Mouse (Mus musculus) common myeloid progenitor, adult 5-6 weeks (primary cell): ENCODE measurements around the gene Dclk1. TPM values are rescaled to one million over a fixed set of nuclear protein-coding genes. Genes with fewer than 3 reads are reported as not detected.
A peak's percentile ranks its signal among the peaks of the same experiment; 100 is the strongest.

Source experiments
- ATAC-seq: replicated peaks from 2 replicates; pipeline ENCODE4 v1.8.0; 2016; ENCODE audit warnings: low read depth, mild to moderate bottlenecking, moderate TSS enrichment, inconsistent platforms; ENCODE audit not compliant: poor library complexity, severe bottlenecking
- total RNA-seq: library from RNA; stranded (forward); fragments of 200-1000, 187-1606 nt; gene quantifications from 2 replicates; pipeline ENCODE4 v1.2.3, GENCODE M21; 2017

The Dclk1 gene
- total RNA-seq, 1 experiment from 2014 or later, result not detected

DNA sequence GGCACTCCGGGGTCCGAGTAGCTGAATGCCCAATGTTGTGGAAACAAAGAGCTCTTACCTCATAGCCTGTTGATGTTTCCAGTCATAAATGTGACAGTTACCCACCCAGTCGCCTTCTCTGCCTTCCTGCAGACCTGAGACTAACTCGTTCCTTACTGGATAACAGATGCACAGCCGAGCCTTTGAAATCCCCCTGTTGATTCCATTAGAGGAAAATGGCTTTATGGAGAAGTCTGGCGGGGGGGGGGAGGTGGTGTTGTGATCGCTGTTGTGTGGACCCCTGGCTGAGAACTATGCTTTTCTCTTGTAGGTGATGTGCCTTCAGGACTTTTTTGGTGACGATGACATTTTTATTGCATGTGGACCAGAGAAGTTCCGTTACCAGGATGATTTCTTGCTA is 138.3 kb downstream of the Dclk1 start:
- ATAC-seq, result no peak

DNA sequence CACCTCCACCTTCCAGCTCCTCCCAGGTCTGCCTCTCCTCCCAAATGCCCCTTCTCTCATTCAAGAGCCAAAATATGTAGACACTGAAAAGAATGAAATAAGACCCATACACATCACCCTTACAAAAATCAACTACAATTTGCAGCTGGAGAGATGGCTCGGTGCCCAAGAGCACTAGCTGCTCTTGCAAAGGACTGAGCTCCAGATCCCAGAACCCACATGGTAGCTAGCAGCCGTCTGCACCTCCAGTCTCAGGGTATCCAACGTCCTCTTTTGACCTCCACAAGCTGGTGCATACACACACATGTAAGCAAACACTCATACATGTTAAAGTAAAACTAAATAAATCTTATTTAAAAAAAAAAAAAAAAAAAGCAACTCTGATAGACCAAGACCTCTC is 150.4 kb downstream of the Dclk1 start:
- no peak for ATAC-seq

DNA sequence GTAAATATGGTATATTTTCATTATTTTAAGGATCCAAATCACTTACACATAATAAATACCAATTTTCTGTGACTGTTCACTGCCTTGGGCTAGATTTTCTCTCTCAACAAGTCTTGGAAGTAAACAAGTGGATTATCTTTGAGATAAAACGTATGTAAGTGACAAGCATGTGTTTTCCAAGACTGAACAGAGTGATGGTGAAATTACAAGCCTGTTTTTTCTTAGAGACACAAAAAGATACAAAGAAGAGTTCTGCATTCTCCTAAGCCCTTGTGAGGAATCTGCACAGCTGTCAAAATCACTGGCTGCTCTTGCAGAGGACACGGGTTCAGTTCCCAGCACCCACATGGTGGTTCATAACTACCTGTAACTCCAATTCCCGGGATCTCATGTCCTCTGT is 151.4 kb downstream of the Dclk1 start:
- ATAC-seq, result no peak

DNA sequence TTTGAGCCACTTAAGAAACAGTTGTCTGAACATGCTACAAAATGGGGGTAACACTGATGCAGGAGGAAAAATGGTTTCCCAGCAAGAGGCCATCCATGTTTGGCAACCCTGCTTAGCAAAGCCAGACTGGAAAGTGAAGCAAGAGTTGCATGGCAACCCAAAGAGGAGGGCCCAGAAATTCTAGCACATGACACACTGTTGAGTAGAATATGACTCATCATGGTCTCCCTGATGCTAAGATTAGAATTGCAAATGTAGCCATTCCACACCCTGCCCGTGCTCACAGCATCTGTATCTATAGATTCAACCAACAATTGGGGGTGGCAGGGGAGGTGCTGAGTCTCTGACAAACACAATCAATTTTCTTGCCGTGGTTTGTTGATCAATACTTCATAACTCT is 154.6 kb downstream of the Dclk1 start:
- ATAC-seq, result no peak

DNA sequence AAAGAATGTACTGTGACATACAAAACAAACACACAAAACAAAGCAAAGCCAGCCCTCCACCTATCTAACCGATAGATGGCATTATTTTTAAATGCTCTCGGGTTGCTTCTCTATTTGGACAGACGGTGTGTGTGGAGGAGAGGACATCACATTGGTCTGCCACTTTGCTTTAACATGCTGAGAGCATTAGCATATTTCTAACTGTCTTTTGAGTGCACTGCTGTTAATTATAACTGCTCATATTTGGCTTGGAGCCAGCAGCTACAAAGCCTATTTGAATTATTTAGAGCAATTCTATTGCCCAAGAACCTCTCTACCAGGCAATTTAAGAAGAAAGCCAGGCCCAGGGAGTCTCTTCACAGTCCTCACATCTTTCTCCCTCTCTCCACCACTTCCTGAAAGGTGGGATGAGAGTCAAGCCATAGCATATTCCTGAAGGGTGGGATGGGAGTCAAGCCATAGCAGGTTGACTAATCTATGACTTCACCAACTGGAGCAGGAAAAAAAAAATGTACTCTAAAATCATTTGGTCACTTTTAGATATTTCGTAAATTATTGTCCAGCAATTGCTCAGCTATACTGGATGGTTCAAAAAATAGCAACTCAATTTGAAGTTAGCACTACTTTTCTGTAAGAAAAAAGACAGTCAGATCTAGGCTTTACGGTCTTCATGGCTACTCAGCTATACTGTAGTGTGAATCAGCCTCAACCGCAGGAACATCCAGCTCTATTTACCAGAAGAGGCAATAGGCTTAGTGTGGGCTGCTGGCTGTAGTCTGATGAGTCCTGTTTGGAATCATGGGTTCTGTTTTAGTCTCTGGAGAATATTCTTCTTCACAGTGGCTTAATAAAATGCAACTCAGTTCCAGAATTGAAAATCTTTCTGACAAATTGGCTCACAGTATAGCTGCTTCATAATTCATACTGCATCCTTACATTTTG is 155.9 kb downstream of the Dclk1 start:
- ATAC-seq, result no peak

DNA sequence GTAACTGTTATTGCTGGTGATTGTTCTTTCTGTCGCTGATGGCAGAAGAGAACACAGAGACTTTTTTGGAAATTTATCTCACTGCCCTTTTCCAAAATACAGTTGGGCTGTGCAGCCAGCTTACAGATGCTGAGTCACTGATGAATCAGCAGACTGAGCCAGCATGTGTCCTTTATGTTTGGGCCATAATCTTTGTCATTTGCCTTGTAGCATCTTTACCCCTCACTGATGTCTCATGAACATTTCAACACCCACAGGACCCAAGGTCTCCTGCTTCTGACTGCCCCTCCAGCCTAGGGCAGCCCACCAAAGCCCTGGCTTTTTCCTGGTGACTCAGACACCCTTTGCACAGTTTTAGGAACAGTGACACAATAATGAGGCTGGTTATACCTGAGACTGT is 159.1 kb downstream of the Dclk1 start:
- ATAC-seq, result no peak

DNA sequence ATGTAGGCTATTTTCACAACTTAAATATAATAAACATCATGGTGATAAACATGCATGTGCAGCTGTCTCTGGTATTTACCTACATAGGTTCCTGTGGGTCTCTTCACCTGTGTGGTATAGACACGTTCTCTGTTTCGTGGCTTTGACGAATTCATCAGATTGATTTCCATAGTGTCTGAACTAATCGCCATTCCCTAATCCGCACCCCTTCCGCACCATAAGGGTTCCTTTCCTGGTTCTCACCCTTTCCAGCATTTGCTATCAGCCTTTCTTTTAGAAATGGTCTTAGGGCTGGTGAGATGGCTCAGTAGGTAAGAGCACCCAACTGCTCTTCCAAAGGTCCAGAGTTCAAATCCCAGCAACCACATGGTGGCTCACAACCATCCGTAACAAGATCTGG is 162.6 kb downstream of the Dclk1 start:
- ATAC-seq, result no peak

DNA sequence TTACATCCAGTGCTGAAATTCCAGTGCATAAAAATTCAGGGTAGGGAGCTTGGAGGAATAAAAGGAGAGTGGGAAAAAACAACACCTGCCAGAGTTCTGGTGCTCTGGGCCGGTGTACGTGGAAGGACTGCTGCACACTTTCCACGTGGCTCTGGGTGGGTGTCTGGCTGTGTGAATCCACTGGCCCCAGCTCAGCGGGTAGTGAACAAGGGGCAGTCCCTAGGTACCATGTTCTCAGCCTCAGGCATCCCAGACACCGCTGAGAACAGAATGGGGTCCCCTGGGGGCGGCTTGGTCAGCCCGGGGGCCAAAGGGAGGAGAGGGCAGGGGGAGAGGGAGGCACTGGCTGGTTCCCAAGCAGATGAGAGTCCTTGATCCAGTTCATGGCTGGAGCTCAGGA is 164.5 kb downstream of the Dclk1 start:
- ATAC-seq, result no peak

DNA sequence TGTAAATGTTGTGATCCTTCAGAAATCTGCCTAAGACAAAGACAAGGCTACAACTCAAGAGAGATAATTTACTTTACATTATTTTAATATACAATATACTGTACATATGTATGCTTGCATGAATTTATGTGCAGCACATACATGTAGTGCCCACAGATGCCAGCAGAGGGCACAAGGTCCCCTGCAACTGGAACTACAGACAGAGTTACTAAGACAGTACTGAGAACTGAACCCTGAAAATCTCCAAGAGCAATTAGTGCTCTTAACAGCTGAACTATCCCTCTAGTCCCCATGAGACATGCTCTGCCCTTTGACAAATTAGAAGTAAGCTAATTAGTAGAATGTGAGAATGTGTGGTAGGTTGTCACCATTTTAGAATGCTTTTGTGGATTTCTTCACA is 169.4 kb downstream of the Dclk1 start:
- no peak for ATAC-seq

DNA sequence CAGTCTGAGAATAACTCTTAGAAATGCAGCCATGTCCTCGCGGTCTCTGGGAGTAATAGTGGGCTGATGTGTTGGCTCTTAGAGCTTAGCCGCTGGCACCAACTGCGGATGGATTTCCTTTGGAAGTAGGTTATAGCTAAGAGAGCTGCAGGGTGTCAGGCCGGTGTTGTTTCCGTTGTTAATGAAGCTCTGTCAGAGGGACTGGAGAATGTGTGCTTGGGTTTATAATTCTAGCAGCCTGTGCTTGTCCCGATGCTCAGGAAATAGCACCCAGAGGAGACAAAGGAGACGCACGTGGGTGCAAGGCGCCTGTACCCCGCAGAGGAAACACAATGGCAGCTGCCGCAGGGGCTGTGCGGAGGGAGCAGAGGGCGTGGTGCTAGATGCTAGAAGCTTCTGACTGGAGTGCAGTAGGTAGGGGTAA is 173.4 kb downstream of the Dclk1 start:
- ATAC-seq, result no peak

DNA sequence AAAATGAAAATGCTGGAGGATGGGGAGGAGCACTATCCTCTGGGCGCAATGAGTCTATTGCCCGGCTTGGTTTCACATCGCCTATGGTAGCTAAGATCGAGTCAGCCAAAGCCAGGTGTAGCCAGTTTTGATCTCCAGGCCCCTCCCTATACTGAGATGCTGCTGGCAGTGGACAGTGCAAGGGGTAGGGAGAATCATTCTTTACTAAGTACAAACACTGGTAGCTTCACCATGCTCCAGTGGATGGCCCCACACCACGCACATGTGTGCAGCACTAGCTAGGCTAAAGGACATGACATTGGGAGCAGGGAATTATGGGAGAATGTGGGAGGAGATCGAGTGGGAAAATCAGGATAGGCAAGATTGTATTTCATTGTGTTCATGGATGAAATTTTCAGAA is 176.7 kb downstream of the Dclk1 start:
- ATAC-seq, result no peak

DNA sequence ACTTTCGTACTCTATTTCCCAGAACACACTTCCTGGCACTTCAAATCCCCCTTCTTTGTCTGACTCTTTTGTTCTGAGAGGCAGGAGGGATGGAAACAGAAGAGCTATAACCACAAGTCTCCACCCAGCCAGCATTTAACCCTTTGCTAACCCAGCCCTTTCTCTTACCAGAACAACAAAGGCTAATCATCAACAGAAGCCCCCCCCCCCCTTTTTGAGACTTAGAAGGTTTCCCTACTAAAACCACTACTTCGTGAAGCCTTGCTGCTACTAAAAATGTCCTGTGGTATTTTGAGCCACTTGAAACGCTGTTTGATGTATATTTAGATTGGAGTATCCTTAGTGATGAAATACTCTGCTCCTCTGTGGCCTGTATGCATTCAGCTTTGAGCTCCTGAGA is 177.2 kb downstream of the Dclk1 start:
- no peak for ATAC-seq

DNA sequence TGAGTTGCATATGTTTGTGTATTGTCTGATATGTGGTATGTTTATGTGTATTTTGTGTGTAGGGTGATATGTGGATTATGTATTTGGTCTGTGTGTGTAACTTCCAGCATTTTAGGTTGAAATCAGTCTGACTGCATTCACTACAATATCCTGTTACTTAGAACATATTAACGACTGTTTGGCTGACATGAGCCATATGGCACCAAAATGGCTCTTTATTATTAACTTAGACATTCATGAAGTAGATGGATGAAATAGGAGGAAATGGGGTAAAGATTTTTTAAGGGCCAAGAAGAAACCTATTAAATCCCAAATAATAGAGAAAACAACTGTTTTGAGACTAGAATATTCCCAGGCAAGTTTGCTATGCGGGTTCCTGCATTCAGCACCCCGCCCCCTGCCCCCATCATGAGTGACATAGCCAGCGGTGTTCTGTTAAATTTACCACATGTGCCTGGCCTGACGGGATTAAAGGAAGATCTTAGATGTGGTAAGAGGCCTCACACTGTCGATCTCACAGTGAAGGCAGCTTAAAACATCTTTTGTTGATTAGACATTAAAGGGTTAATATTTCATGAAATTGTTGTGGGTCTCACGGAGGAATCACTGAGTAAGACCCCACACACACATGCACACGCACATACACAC is 178.4 kb downstream of the Dclk1 start:
- ATAC-seq, result no peak

DNA sequence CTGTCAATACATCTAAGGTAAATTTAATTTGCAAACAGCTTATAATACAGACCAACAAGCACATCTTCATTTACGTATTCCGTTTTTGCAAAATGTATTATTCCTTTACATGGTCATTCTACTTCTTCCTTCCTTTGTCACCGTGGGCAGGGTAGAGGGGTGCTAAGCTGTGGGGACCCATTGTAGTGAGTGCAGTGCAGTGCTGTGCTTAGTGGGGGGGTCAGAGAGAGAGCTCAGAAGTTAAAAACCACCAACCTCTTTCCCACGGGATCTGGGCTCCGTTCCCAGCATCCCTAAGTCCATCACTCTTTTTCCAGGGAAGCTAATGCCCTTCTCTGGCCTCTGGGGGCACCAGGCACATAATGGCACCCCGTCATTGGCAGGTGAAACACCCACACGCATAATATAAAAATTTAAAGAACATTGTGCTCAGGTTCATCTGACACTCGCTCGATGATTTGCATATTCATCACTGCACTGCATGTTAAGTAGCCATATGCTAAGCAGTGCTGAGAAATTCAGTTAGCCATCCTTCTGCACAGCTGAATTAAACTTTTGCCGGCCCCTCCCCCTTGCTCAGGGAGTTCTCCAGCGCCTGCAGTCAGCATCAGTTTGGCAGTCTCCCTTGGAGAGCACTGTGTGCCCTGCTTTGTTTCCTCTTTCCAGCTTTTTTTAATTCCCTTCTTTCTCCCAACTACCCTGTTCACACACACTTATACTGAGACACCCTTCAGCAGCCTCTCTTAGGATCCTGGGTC is 181.7 kb downstream of the Dclk1 start:
- ATAC-seq, result no peak

DNA sequence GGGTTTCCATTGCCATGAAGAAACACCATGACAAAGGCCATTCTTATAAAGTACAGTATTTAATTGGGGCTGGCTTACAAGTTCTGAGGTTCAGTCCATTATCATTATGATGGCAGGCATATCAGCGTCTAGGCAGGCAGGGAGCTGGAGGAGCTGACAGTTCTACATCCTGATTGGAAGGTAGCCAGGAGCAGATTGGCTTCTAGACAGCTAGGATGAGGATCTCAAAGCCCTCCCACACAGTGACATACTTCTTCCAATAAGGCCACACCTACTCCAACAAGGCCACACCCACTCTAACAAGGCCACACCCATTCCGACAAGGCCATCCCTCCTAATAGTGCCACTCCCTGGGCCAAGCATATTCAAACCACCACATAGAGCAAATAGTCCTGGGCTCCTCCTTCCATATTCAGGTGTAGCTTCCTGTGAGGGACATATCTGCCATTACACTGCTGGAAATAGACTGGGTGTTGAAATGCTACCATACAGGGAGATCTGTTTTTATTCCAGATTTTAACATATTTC is 187.9 kb downstream of the Dclk1 start:
- ATAC-seq, result no peak

DNA sequence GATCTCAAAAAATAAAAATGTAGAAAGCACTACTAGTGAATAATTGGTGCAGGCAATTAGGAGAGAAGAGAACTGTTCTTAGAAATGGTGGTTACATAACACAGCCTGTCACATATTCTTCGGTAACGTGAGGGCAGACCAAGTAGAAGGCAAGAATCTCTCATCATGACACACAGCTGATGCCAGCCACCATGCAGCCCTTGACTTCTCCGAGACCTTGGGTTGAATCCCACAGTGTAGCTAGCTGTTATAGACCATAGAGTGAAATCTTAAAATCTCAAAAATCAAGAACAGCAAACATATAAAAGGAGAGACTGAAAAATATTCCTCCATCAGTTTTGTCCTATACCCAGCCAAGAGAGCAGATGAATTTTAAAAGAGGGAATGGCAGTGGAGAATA is 189.1 kb downstream of the Dclk1 start:
- no peak for ATAC-seq

DNA sequence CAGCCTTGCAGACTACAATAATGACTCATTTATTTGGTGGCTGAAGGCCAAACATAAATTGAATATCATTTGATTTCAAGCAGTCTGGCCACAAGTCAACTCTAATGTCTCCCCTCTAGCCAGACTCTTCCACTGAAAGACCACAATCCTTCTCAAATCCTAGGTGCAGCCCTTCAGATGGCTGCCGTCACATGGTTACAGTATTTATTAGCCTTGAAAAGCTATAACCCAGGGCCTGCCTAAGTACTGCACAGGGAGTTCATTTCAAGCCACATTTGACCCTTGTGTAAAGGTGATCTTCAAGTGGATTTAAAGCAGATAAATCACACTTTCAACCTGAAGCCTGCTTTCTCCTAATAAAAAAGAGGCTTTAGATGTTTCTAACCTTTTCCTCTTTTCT is 192.1 kb downstream of the Dclk1 start:
- ATAC-seq, result no peak

DNA sequence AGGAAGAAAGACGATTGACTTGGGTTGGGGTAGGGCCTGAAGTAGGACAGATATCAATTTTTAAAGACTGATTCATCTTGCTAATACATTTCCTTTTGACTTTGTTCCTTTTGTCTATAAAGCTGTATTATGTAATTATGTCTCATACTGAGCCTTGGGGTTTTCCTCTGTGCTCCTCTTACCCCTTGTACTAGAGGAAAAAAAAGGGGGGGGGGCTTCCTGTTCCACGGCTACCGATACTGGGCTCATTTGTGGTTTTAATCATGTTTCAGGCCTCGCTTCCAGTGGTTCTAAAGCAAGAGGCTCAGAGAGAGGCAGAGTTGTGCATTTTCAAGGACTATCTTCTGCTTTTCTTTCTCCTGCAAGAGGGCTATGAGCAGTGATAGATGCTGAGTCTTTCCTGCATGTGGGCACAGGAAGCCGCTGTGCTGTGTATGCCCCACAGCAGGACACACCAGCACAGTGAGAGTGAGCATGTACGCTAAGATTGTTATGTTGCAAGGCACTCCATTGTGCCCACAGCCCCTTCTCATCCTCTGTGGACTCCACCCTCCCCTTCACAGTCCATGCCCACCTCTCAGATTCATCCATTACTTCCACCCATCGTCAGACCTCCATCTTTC is 196.8 kb downstream of the Dclk1 start:
- peak; percentile 75 for ATAC-seq

DNA sequence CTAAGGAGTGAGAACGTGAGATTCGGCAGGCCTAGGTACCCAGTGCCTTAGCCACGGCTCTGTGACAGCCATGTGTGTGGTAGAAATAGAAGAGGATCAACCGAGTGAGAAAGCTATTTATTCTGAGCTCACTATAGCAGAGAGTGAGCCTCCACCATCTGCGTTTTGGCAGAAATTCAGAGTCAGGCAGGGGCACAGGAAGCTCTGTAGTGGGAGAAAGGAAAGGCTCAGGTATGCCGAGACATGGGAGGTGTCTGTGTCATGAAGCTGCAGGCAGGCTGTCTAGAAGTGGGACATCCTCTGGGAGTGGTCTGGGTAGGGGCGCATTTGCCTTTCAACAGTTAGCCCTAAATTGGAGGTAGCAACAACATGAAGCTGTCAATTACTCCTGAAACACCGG is 198.2 kb downstream of the Dclk1 start:
- ATAC-seq, result no peak

DNA sequence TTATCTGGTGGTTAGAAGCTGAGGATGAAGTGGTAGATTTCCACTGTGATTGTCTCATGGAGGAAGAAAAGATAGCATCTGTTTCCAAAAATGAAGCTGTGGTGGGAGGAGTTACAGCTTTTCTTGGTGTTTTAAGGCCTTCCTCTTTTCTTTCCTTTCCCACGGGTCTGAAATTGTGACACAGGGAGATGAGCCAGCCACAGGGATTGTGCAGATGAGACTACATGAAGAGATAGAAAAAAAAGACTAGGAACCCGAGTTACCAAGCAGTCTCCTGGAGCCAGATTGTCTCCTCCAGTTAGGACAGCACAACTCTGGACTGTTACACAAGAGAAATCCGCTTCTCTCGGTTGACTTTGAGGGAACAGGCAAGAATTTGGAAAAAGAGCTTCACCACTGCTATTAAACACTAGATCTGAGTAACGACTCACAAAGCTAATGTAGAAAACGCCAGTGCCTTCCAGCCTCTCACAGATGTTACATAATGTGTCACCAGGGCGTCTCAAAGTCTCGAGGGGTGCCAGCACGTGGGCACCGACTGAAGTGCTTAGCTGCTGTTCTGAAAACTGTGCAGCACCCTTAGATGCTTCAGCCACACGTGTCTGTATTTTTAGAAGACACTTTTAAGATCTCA is 200.0 kb downstream of the Dclk1 start:
- peak; percentile 62 for ATAC-seq
